Mouse (Mus musculus): Measurements from ENCODE around the gene Grin2a. TPM values are rescaled to one million over a fixed set of nuclear protein-coding genes. Genes with fewer than 3 reads are reported as not detected.

The Grin2a gene
- polyA plus RNA-seq, 1 experiment from 2014 or later, result 0.72 TPM

DNA sequence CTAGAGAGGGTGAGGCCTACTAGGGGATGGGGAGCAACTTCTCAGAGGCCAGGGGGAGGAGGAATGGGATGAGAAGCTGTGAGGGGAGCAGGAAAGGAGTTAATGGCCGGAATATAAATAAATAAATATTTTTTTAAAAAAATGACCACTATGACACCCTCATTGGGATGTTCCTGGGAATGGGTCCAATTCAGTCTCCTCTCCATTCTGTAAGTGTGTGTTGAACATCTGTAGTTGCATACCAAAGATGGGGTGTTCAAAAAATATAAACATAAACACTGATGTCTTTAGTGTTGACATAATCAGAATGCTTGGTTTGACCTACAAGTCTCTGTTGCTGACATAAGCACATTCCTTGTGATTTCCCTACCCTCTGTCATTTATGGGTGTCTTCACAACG is 298.2 kb downstream of the Grin2a start:
- no peaks in the 10 kb centered on the region for H3K9me3 ChIP-seq
- H3K4me3 ChIP-seq, result no peak overlapping the region
- H3K27ac ChIP-seq, result no peak overlapping the region
- H3K4me1 ChIP-seq, result no peaks in the 10 kb centered on the region
- no peaks in the 10 kb centered on the region for H3K36me3 ChIP-seq
- DNase-seq (ENCODE audit: low spot score), result no peak
- 73% methylated on average over 2 of the region's 2 CpGs for WGBS
- H3K27me3 ChIP-seq (ENCODE audit: insufficient read depth, poor library complexity, severe bottlenecking), result no peaks in the 10 kb centered on the region

- H3K27me3 ChIP-seq (ENCODE audit: insufficient read depth, poor library complexity, severe bottlenecking), result no peaks in the 10 kb centered on the region
- no peak overlapping the region for H3K27ac ChIP-seq
- H3K4me1 ChIP-seq, result no peaks in the 10 kb centered on the region
- no peaks in the 10 kb centered on the region for H3K9me3 ChIP-seq
- H3K4me3 ChIP-seq, result no peak overlapping the region
- H3K36me3 ChIP-seq, result no peaks in the 10 kb centered on the region
- DNase-seq (ENCODE audit: low spot score), result no peak
- WGBS, result 68% methylated on average over 4 of the region's 4 CpGs
Observed at GRCm38 (mm10) chr16:9694081-9694480, 301.3 kb downstream of the Grin2a start.

DNA sequence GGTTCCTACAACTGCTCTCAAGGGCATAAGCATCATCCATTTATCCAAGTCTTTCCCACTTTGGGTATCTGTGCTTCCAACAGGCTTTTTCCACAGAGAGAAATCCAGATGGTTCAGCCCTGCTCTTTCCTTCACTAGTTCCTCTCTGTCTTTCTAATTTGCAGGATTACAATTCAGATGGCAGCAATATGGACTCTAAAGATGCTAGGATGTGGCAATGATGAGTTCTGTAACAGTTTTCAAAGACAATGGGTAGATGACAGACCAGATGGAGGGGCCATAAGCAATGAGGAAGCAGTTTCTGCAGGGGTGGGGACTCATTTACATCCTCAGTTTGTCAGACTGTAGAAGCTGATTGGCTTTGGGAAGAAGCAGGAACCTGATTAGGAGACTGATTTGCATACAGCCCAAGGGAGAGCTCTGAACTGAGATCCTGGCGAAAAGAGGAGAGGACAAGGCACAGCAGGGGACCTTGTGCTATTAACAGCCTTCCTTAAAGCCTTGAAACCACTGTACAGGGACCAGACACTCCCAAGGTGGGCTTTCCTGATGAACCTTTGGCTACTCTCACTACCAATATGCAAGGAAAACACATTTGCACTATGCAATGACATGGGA is 306.7 kb downstream of the Grin2a start:
- no peaks in the 10 kb centered on the region for H3K9me3 ChIP-seq
- DNase-seq (ENCODE audit: low spot score), result no peak
- no peak overlapping the region for H3K27ac ChIP-seq
- no peaks in the 10 kb centered on the region for H3K36me3 ChIP-seq
- WGBS, result 7% methylated on average over 1 of the region's 1 CpGs
- H3K27me3 ChIP-seq (ENCODE audit: insufficient read depth, poor library complexity, severe bottlenecking), result no peaks in the 10 kb centered on the region
- no peak overlapping the region for H3K4me3 ChIP-seq
- H3K4me1 ChIP-seq, result no peaks in the 10 kb centered on the region

GRCm38 (mm10) chr16:9680572-9680971 is 314.8 kb downstream of the Grin2a start:
- H3K9me3 ChIP-seq, result no peaks in the 10 kb centered on the region
- H3K27ac ChIP-seq, result no peak overlapping the region
- DNase-seq (ENCODE audit: low spot score), result no peak
- H3K4me1 ChIP-seq, result no peaks in the 10 kb centered on the region
- WGBS, result 86% methylated on average over 4 of the region's 4 CpGs
- H3K4me3 ChIP-seq, result no peak overlapping the region
- no peaks in the 10 kb centered on the region; the same call in 1 of the 2 replicates for H3K27me3 ChIP-seq (ENCODE audit: insufficient read depth, poor library complexity, severe bottlenecking)
- no peaks in the 10 kb centered on the region for H3K36me3 ChIP-seq

- H3K27ac ChIP-seq, result no peak overlapping the region
- DNase-seq (ENCODE audit: low spot score), result no peak
- H3K36me3 ChIP-seq, result no peaks in the 10 kb centered on the region
- no peaks in the 10 kb centered on the region; the same call in 1 of the 2 replicates for H3K27me3 ChIP-seq (ENCODE audit: insufficient read depth, poor library complexity, severe bottlenecking)
- no peaks in the 10 kb centered on the region for H3K4me1 ChIP-seq
- no peak overlapping the region for H3K4me3 ChIP-seq
- H3K9me3 ChIP-seq, result no peaks in the 10 kb centered on the region
- 75% methylated on average over 5 of the region's 5 CpGs for WGBS
Observed at GRCm38 (mm10) chr16:9679994-9680393, 315.4 kb downstream of the Grin2a start.

DNA sequence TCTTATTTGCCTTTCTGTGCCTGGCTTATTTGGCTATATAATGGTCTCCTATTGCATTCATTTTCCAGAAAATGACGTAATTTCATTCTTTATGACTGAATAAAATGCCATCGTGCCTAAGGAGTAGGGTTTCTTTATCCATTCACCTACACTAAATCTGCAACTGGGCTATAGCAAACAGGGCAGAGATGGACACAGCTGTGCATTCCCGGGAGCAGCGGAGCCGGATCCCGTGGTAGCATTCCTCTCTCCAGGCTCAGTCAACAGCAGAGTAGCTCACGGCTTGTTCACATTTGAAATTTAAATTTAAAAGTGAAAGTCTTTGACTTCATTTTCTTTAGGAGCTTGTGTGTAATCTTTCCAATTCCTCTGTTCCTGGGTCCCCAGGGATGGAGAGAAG is 316.6 kb downstream of the Grin2a start:
- Histone ChIP-seq H3K9me3 (no peaks in the 10 kb centered on the region), H3K27ac (no peak overlapping the region), H3K27me3 (ENCODE audit: insufficient read depth, poor library complexity, severe bottlenecking) (no peaks in the 10 kb centered on the region; the same call in 1 of the 2 replicates), H3K4me3 (no peak overlapping the region), H3K36me3 (no peaks in the 10 kb centered on the region), H3K4me1 (no peaks in the 10 kb centered on the region)
- no peak for DNase-seq (ENCODE audit: low spot score)
- WGBS, result 80% methylated on average over 7 of the region's 7 CpGs

DNA sequence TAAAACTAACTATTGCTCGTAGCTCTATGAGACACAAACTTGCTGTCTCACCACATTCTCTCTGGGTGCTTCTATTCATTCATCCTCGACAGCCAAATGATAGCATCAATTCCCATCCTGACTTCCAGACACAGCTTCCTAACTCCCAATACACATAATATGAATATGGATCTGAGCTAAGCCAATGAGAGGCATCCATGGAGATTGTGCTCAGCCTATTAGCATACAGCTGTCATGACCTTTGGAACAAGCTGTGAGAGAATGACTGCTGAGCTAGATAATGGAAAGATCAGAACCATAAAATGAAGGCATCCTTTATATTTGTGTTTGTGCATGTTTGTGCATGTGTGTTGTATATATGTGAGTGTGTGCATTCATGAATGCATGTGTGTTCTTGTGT is 323.0 kb downstream of the Grin2a start:
- DNase-seq (ENCODE audit: low spot score), result no peak
- Histone ChIP-seq H3K27me3 (ENCODE audit: insufficient read depth, poor library complexity, severe bottlenecking) (no peaks in the 10 kb centered on the region; the same call in 1 of the 2 replicates), H3K9me3 (no peaks in the 10 kb centered on the region), H3K27ac (no peak overlapping the region), H3K36me3 (no peaks in the 10 kb centered on the region), H3K4me1 (peaks cover 18% of the 10 kb centered on the region; the same call in 1 of the 2 replicates), H3K4me3 (no peak overlapping the region)
- 63% methylated on average over 2 of the region's 2 CpGs for WGBS

GRCm38 (mm10) chr16:9671222-9671621 is 324.1 kb downstream of the Grin2a start:
- Histone ChIP-seq H3K27ac (no peak overlapping the region), H3K4me3 (no peak overlapping the region), H3K36me3 (no peaks in the 10 kb centered on the region), H3K9me3 (no peaks in the 10 kb centered on the region), H3K27me3 (ENCODE audit: insufficient read depth, poor library complexity, severe bottlenecking) (no peaks in the 10 kb centered on the region), H3K4me1 (peaks cover 18% of the 10 kb centered on the region; the same call in 1 of the 2 replicates)
- 68% methylated on average over 1 of the region's 1 CpGs for WGBS
- no peak for DNase-seq (ENCODE audit: low spot score)

DNA sequence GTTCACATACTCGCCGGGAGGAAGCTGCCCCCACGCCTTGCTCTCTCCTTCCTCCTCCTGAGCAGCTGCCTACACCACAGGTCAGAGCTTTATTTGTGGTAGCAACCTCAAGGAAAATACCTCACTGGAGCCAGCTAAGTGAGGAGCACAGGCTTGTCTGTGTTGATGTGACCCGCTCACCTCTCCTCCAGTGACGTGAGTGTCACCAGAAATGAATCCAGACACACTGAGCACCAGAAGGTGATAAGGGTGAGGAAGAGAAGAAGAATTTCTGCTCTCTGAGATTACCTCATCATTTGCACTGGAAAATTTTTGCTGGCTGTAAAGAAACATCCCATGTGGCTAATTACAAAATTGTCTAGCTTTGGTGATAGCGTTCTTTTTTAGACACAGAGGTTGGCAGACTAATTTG is 324.6 kb downstream of the Grin2a start:
- peak overlapping the region; percentile 59; the same call in 1 of the 2 replicates for H3K27ac ChIP-seq
- H3K4me1 ChIP-seq, result peaks cover 18% of the 10 kb centered on the region; the same call in 1 of the 2 replicates
- no peaks in the 10 kb centered on the region for H3K9me3 ChIP-seq
- DNase-seq (ENCODE audit: low spot score), result peak; percentile 76
- H3K27me3 ChIP-seq (ENCODE audit: insufficient read depth, poor library complexity, severe bottlenecking), result no peaks in the 10 kb centered on the region
- WGBS, result 40% methylated on average over 6 of the region's 6 CpGs
- no peaks in the 10 kb centered on the region for H3K36me3 ChIP-seq
- no peak overlapping the region for H3K4me3 ChIP-seq

DNA sequence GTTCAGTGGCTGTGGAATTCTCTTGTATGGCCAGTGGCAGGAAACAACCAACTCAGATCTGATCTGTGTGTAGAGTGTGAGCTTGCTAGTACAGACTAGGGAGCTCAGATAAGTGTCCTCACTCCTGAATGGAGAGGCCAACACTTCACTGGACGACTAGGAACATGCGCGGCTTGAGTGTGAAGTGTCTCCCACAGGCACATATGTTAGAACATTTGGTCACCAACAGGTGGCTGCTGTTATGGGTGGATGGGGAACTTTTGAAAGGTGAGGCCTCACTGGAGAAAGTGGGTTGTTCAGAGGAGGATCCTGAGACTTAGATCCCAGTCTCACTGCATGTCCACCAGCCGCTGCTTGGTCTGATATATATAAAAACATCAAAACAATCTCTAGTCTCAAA is 329.5 kb downstream of the Grin2a start:
- 80% methylated on average over 4 of the region's 4 CpGs for WGBS
- Histone ChIP-seq H3K27ac (no peak overlapping the region), H3K4me1 (peaks cover 14% of the 10 kb centered on the region; the same call in 1 of the 2 replicates), H3K27me3 (ENCODE audit: insufficient read depth, poor library complexity, severe bottlenecking) (no peaks in the 10 kb centered on the region), H3K9me3 (no peaks in the 10 kb centered on the region), H3K36me3 (no peaks in the 10 kb centered on the region), H3K4me3 (no peak overlapping the region)
- DNase-seq (ENCODE audit: low spot score), result no peak

- WGBS, result 71% methylated on average over 3 of the region's 3 CpGs
- Histone ChIP-seq H3K9me3 (no peaks in the 10 kb centered on the region), H3K27ac (no peak overlapping the region), H3K27me3 (ENCODE audit: insufficient read depth, poor library complexity, severe bottlenecking) (no peaks in the 10 kb centered on the region), H3K4me3 (no peak overlapping the region), H3K4me1 (no peaks in the 10 kb centered on the region), H3K36me3 (no peaks in the 10 kb centered on the region)
- no peak for DNase-seq (ENCODE audit: low spot score)
Observed at GRCm38 (mm10) chr16:9664060-9664459, 331.3 kb downstream of the Grin2a start.

- Histone ChIP-seq H3K36me3 (no peaks in the 10 kb centered on the region), H3K4me3 (no peak overlapping the region), H3K4me1 (no peaks in the 10 kb centered on the region), H3K27me3 (ENCODE audit: insufficient read depth, poor library complexity, severe bottlenecking) (no peaks in the 10 kb centered on the region), H3K27ac (no peak overlapping the region), H3K9me3 (no peaks in the 10 kb centered on the region)
- DNase-seq (ENCODE audit: low spot score), result no peak
- 74% methylated on average over 2 of the region's 2 CpGs for WGBS
Observed at GRCm38 (mm10) chr16:9663508-9663907, 331.9 kb downstream of the Grin2a start.

DNA sequence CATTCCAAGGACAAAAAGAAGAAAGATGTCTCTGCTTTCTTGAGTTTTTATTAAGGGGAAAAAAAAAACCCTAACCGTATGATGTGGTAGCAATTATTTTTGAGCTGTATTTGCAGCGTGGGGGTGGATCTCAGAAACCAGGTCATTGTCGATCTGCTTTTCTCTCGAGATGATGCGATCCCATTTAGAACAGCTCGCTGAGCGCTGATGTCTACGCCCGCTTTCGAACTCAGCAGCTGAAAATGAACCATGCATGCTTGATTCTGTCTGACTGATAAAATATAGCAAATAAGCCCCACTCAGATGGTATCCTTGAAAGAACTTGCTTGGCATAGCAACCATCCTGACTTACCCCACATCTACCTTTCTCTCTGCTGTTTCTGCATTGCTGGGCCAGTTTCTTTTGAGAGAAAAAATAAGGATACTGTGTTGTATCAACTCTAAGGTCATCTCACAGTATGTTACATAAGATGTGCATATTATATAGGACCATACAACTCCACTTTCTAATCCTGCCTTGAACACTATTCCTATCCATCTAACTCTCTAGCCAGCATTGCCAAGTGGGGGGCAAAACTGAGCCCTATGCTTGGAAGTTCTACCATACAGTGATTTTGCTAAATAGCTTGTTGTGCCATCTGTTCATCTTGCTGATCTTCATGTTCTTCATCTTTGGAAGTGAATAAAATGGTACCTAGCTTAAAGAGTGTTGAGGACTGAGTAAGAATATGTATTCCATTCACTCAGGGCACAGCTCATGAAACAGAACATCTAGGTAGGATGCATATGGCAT is 369.5 kb downstream of the Grin2a start:
- Histone ChIP-seq H3K36me3 (no peaks in the 10 kb centered on the region), H3K4me3 (no peak overlapping the region), H3K27me3 (ENCODE audit: insufficient read depth, poor library complexity, severe bottlenecking) (no peaks in the 10 kb centered on the region), H3K27ac (no peak overlapping the region), H3K4me1 (no peaks in the 10 kb centered on the region), H3K9me3 (no peaks in the 10 kb centered on the region)
- no peak for DNase-seq (ENCODE audit: low spot score)
- WGBS, result 85% methylated on average over 10 of the region's 10 CpGs

Data from heart, embryonic 10.5 days (tissue).